Comparison of ENCODE assay signal across 7 mouse cellular contexts in the genomic region with DNA sequence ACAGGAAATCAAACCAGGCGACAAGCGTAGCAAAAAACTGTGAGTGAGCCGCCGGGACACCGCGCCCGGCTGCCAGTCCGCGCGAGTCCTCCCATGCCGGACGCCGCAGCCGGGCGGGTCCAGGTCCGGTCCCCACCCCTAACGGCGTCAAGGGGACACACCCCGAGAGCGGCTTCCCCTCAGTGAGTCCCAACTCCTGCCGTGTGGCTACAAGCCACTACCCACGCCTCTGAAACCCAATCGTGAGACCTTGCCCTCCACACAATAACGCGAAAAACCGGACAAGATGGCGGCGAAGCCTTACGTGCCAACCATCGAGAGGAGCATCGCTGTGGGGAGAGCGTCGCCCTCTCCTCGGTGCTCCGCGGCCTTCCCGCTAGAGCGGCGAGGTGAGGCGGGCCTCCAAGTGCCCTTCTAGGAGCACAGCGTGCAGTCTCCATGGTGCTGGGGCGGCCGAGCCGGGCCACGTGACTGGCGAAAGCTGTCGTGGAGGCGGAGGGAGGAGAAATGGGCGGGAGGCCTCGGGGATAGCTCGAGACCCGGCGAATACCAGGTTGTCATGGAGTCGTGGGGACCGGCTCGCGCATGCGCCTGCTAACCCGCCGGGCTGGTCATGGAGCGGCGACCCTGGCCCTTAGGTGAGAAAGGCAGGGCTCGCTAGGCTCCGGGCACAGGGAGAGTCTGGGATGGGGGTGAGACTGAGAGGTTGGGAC. TPM values are rescaled to one million over a fixed set of nuclear protein-coding genes. Genes with fewer than 3 reads are reported as not detected.
DNase-seq lines count a peak whose midpoint lies in the region; ATAC-seq lines count a peak whose summit lies in the region.

A gene (plus strand): TSS at position 182 of the 713 bp plus-strand sequence.

- peak; percentile 98 for ATAC-seq in embryonic facial prominence, embryonic 12.5 days (ENCODE audit: insufficient number of reproducible peaks, insufficient read depth, low FRiP score, low TSS enrichment)
- ATAC-seq in limb, embryonic 11.5 days (ENCODE audit: insufficient number of reproducible peaks, low FRiP score, low TSS enrichment, low read depth), result peak; percentile 99
- ATAC-seq in midbrain, embryonic 14.5 days (ENCODE audit: low FRiP score, low TSS enrichment), result peak; percentile 97

- peak within 1 kb of the TSS; percentile 84 for H3K4me2 ChIP-seq in embryonic facial prominence, embryonic 12.5 days (replicated peaks)
- peak within 1 kb of the TSS; percentile 82 for H3K4me2 ChIP-seq in limb, embryonic 11.5 days (ENCODE audit: low read depth, severe bottlenecking)
- H3K4me2 ChIP-seq in midbrain, embryonic 14.5 days (ENCODE audit: low read length), result peak within 1 kb of the TSS; percentile 91

- H3K36me3 ChIP-seq in embryonic facial prominence, embryonic 12.5 days, result no peaks in the 10 kb centered on the region
- no peaks in the 10 kb centered on the region; the same call in 1 of the 2 replicates for H3K36me3 ChIP-seq in limb, embryonic 11.5 days (ENCODE audit: control insufficient read depth, insufficient read depth, low read length)
- no peaks in the 10 kb centered on the region for H3K36me3 ChIP-seq in midbrain, embryonic 14.5 days (ENCODE audit: control insufficient read depth, insufficient read depth, low read length)

- no peaks in the 10 kb centered on the region for H3K9me3 ChIP-seq in embryonic facial prominence, embryonic 12.5 days
- no peaks in the 10 kb centered on the region for H3K9me3 ChIP-seq in limb, embryonic 11.5 days (ENCODE audit: control insufficient read depth, low read length)
- no peaks in the 10 kb centered on the region for H3K9me3 ChIP-seq in midbrain, embryonic 14.5 days (ENCODE audit: control insufficient read depth, low read length)

- DNase-seq in adrenal gland, postnatal 25 days, result peak; percentile 98
- peak; percentile 100 for DNase-seq in heart, adult 11 months
- peak; percentile 97 for DNase-seq in kidney, adult 18-20 months
- peak; percentile 98 for DNase-seq in limb, embryonic 11.5 days (ENCODE audit: low spot score)
- peak; percentile 99 for DNase-seq in midbrain, embryonic 14.5 days
- peak; percentile 92 to 98 for DNase-seq in spleen, adult 18-20 months

- H3K4me3 ChIP-seq in embryonic facial prominence, embryonic 12.5 days, result peak within 1 kb of the TSS; percentile 62
- H3K4me3 ChIP-seq in limb, embryonic 11.5 days (ENCODE audit: low read depth, low read length), result peak within 1 kb of the TSS; percentile 74
- H3K4me3 ChIP-seq in midbrain, embryonic 14.5 days (replicated peaks; ENCODE audit: low read depth, low read length), result peak within 1 kb of the TSS; percentile 64

- peaks cover 14% of the 10 kb centered on the region for H3K4me1 ChIP-seq in embryonic facial prominence, embryonic 12.5 days
- peaks cover 12% of the 10 kb centered on the region for H3K4me1 ChIP-seq in limb, embryonic 11.5 days (ENCODE audit: control insufficient read depth, insufficient read depth, low read length)
- H3K4me1 ChIP-seq in midbrain, embryonic 14.5 days (ENCODE audit: control insufficient read depth, insufficient read depth, low read length), result peaks cover 43% of the 10 kb centered on the region

- peak within 1 kb of the TSS; percentile 99 for H3K27ac ChIP-seq in embryonic facial prominence, embryonic 12.5 days
- H3K27ac ChIP-seq in limb, embryonic 11.5 days (replicated peaks; ENCODE audit: low read depth, low read length), result peak within 1 kb of the TSS; percentile 98
- H3K27ac ChIP-seq in midbrain, embryonic 14.5 days (replicated peaks; ENCODE audit: low read depth, low read length), result peak within 1 kb of the TSS; percentile 99

- no peaks in the 10 kb centered on the region for H3K27me3 ChIP-seq in embryonic facial prominence, embryonic 12.5 days
- no peaks in the 10 kb centered on the region for H3K27me3 ChIP-seq in limb, embryonic 11.5 days (ENCODE audit: control insufficient read depth, insufficient read depth, low read length)
- no peaks in the 10 kb centered on the region for H3K27me3 ChIP-seq in midbrain, embryonic 14.5 days (ENCODE audit: control insufficient read depth, insufficient read depth, low read length)

- under 1% methylated on average over 64 of the region's 64 CpGs for WGBS in embryonic facial prominence, embryonic 12.5 days
- WGBS in limb, embryonic 11.5 days, result under 1% methylated on average over 64 of the region's 64 CpGs
- WGBS in midbrain, embryonic 14.5 days, result 1% methylated on average over 62 of the region's 64 CpGs

- peak within 1 kb of the TSS; percentile 82 for H3K9ac ChIP-seq in embryonic facial prominence, embryonic 12.5 days
- H3K9ac ChIP-seq in limb, embryonic 11.5 days (ENCODE audit: low read length), result peak within 1 kb of the TSS; percentile 98
- peak within 1 kb of the TSS; percentile 91 for H3K9ac ChIP-seq in midbrain, embryonic 14.5 days (replicated peaks; ENCODE audit: low read length)

RNA-seq across cellular contexts. Expression of the gene that starts here (rescaled TPM):
- total RNA-seq in adrenal gland, postnatal 25 days (2021), result 29.9 and 31.0 TPM in 2 replicates
- 29.2 and 31.9 TPM in 2 replicates for polyA plus RNA-seq in embryonic facial prominence, embryonic 12.5 days (2016; fragmentation: Nextera tagmentation; extraction: Ambion mirVana)
- 31.3 and 33.7 TPM in 2 replicates for polyA plus RNA-seq in limb, embryonic 11.5 days (2014; fragmentation: Nextera tagmentation; extraction: Ambion mirVana)
- 42.5 and 61.0 TPM in 2 replicates for polyA plus RNA-seq in midbrain, embryonic 14.5 days (2014; fragmentation: Nextera tagmentation; extraction: Ambion mirVana)

Comparison
In these comparisons a context has a peak if more than half of its experiments do, and no peak if none do; other contexts are left out.
1. Peak in every context shown above with its lines: DNase-seq, ATAC-seq, H3K4me3 ChIP-seq and H3K27ac ChIP-seq.